Mouse (Mus musculus): ENCODE measurements around the gene Pla2g5. TPM values are rescaled to one million over a fixed set of nuclear protein-coding genes. Genes with fewer than 3 reads are reported as not detected.

Pla2g5 gene
- polyA plus RNA-seq, 1 experiment from 2014 or later = 0.16 TPM

DNA sequence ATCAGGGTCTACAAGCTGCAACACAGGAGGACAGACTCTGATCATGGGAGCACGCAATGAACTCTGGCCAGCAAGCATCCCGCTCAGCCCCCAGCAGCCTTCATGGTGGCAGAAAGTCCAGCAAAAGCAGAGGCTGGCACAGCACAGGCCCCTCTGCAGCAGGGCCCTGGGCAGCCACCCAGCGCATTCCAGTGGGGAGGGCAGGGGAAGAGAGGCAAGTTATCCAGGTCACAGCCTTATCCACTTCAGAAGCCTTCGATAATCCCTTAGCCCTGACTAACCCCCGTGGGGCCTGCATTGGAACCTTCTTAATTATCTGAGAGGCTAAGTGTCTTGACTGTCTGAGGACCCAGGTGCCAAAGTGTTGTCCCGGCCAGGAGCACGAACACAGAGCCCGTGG lies 44.2 kb downstream of the Pla2g5 start:
- 43% methylated on average over 8 of the region's 8 CpGs for WGBS
- no peaks in the 10 kb centered on the region for H3K4me1 ChIP-seq (replicated peaks; ENCODE audit: control insufficient read depth, insufficient read depth, low read length)
- no peak overlapping the region for H3K4me3 ChIP-seq (ENCODE audit: low read depth, low read length)
- no peak overlapping the region for H3K9ac ChIP-seq (ENCODE audit: low read depth, low read length)
- no peak overlapping the region for H3K27ac ChIP-seq (ENCODE audit: low read depth, low read length)
- DNase-seq (ENCODE audit: low spot score) (no peak), ATAC-seq (replicated peaks; ENCODE audit: low FRiP score) (no peak)
- 0 out of 2 replicates have a peak, but pooled peaks cover 2% of the 10 kb centered on the region for H3K27me3 ChIP-seq (replicated peaks; ENCODE audit: control insufficient read depth, insufficient read depth, low read length)
- H3K4me2 ChIP-seq = no peak overlapping the region
- no peaks in the 10 kb centered on the region for H3K9me3 ChIP-seq (ENCODE audit: control insufficient read depth, low read length)
- H3K36me3 ChIP-seq (ENCODE audit: control insufficient read depth, insufficient read depth, low read length) = no peaks in the 10 kb centered on the region

DNA sequence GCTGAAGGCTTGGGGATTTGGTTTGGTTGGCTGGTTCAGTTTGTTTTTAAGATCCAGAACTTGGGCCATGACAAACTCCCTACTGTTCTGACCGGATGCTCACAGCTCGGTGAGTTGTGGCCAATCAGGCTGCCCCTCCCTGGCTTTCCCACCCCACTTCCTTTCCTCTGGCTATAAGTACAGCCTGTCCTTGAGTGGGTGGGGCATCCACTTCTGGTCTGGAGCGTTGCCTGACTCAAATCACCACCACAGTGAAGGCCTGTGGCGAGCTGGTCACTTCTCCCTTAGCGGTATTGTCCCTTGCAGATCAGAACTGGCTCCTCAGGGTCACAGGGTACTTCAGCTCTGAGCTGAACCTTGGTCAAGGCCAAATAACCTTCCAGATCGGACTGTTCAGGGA lies 45.5 kb downstream of the Pla2g5 start:
- DNase-seq (ENCODE audit: low spot score) = no peak
- H3K27ac ChIP-seq (ENCODE audit: low read depth, low read length) = no peak overlapping the region
- WGBS = 62% methylated on average over 6 of the region's 6 CpGs

DNA sequence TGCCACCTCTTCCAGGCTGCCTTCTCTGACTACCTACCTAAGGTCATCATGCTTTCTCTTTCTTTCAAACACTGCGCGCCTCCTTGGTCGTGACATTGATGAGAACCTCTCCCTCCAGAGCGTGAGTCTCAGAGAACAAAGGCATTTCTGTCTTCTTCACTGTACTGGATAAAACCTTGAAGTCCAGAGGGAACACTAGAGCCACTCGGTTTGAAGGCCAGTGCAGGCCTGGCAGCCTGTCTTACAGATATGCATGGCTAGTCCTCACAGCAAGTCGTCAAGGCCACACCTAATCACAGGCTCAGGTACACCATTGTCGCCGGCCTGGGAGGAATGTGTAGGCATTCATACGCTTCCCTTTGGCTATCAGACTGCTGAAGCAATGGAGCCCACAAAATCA lies 47.1 kb downstream of the Pla2g5 start:
- Histone ChIP-seq H3K4me1 (replicated peaks; ENCODE audit: control insufficient read depth, insufficient read depth, low read length) (no peaks in the 10 kb centered on the region), H3K9me3 (ENCODE audit: control insufficient read depth, low read length) (no peaks in the 10 kb centered on the region), H3K4me2 (no peak overlapping the region), H3K27ac (ENCODE audit: low read depth, low read length) (no peak overlapping the region), H3K4me3 (ENCODE audit: low read depth, low read length) (no peak overlapping the region), H3K36me3 (ENCODE audit: control insufficient read depth, insufficient read depth, low read length) (no peaks in the 10 kb centered on the region), H3K9ac (ENCODE audit: low read depth, low read length) (no peak overlapping the region), H3K27me3 (replicated peaks; ENCODE audit: control insufficient read depth, insufficient read depth, low read length) (0 out of 2 replicates have a peak, but pooled peaks cover 2% of the 10 kb centered on the region)
- WGBS = 79% methylated on average over 9 of the region's 9 CpGs
- ATAC-seq (replicated peaks; ENCODE audit: low FRiP score) (no peak), DNase-seq (ENCODE audit: low spot score) (no peak)

More for the DNA sequence above, 45.5 kb downstream of the Pla2g5 start:
- H3K4me3 ChIP-seq (ENCODE audit: low read depth, low read length) = no peak overlapping the region
- no peak for ATAC-seq (replicated peaks; ENCODE audit: low FRiP score)
- no peak overlapping the region for H3K9ac ChIP-seq (ENCODE audit: low read depth, low read length)
- no peaks in the 10 kb centered on the region for H3K9me3 ChIP-seq (ENCODE audit: control insufficient read depth, low read length)
- no peaks in the 10 kb centered on the region for H3K36me3 ChIP-seq (ENCODE audit: control insufficient read depth, insufficient read depth, low read length)
- 0 out of 2 replicates have a peak, but pooled peaks cover 2% of the 10 kb centered on the region for H3K27me3 ChIP-seq (replicated peaks; ENCODE audit: control insufficient read depth, insufficient read depth, low read length)
- no peaks in the 10 kb centered on the region for H3K4me1 ChIP-seq (replicated peaks; ENCODE audit: control insufficient read depth, insufficient read depth, low read length)
- H3K4me2 ChIP-seq = no peak overlapping the region

DNA sequence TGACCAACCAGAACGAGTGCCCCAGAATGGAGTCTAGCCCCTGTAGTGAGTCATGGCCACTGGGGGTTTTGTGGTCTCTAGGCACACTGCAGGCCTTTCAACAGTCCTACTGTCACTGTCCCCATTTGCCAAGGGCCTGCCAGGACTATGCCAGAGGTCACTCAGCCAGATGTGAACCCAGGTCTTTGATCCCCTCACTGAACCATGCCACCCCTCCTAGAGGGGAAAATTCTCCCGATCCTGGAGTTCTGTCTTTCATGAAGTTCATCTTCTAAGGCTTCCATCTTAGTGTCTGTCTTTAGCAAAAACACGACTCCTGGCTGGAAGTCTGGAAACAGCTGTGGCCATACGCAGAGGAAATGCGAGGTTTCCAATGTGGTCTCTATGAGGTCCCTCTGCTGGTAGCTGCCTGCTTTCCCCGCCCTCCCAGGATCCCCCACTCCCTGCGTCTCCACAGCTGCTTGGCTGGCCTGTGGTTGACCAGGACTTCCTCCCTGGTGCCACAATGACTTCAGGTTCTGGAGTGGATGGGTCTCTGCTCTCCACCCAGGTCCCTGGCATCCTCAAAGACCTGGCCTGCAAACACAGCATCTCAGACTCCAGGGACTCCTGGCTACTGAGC lies 56.3 kb downstream of the Pla2g5 start:
- Histone ChIP-seq H3K9ac (ENCODE audit: low read depth, low read length) (no peak overlapping the region), H3K27ac (ENCODE audit: low read depth, low read length) (no peak overlapping the region), H3K36me3 (ENCODE audit: control insufficient read depth, insufficient read depth, low read length) (no peaks in the 10 kb centered on the region), H3K4me3 (ENCODE audit: low read depth, low read length) (no peak overlapping the region), H3K27me3 (replicated peaks; ENCODE audit: control insufficient read depth, insufficient read depth, low read length) (0 out of 2 replicates have a peak, but pooled peaks cover 3% of the 10 kb centered on the region), H3K4me1 (replicated peaks; ENCODE audit: control insufficient read depth, insufficient read depth, low read length) (no peaks in the 10 kb centered on the region), H3K9me3 (ENCODE audit: control insufficient read depth, low read length) (no peaks in the 10 kb centered on the region), H3K4me2 (no peak overlapping the region)
- ATAC-seq (replicated peaks; ENCODE audit: low FRiP score) (no peak), DNase-seq (ENCODE audit: low spot score) (no peak)
- WGBS = 41% methylated on average over 7 of the region's 7 CpGs

DNA sequence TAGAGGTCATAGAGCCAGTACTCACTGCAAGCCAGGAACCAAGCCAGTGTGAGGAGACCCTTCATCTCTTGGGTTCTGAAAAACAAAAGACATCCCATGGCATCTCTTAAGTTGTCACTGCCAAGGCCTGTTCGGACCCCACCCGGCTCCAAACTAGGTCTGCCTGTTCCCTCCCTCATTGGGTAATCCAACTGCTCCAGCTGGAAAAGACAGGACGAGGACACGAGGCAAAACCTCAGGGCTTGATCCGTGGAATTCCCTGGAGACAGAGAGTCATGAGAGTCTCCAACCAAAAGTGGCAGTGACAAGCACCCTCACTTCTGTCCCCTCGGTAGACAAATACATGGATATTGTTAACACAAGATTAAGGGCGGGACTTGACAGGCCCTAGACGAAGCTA lies 57.1 kb downstream of the Pla2g5 start:
- 0 out of 2 replicates have a peak, but pooled peaks cover 3% of the 10 kb centered on the region for H3K27me3 ChIP-seq (replicated peaks; ENCODE audit: control insufficient read depth, insufficient read depth, low read length)
- H3K36me3 ChIP-seq (ENCODE audit: control insufficient read depth, insufficient read depth, low read length) = no peaks in the 10 kb centered on the region
- DNase-seq (ENCODE audit: low spot score) (no peak), ATAC-seq (replicated peaks; ENCODE audit: low FRiP score) (no peak)
- H3K4me2 ChIP-seq = no peak overlapping the region
- H3K4me1 ChIP-seq (replicated peaks; ENCODE audit: control insufficient read depth, insufficient read depth, low read length) = no peaks in the 10 kb centered on the region
- H3K4me3 ChIP-seq (ENCODE audit: low read depth, low read length) = no peak overlapping the region
- WGBS = 78% methylated on average over 8 of the region's 8 CpGs
- no peak overlapping the region for H3K9ac ChIP-seq (ENCODE audit: low read depth, low read length)
- H3K27ac ChIP-seq (ENCODE audit: low read depth, low read length) = no peak overlapping the region
- H3K9me3 ChIP-seq (ENCODE audit: control insufficient read depth, low read length) = no peaks in the 10 kb centered on the region

DNA sequence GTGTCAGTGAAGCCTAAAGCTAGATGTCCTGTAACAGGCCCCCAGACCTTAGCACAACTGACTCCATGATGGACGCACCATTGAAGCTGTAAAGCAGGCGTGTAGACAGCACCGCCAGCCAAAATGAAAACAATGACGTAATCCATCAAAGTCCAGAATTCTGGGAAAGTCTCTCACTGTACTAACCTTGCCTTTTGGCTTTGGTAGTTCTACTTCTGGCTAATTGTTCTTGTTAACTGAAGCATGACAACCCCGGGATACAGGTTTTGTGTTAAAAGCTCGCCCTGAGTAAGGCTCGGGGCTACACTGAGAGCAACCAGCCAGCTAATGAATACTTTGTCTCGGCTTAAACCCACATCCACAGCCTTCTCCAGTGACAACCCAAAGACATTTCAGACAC lies 58.0 kb downstream of the Pla2g5 start:
- Histone ChIP-seq H3K4me2 (no peak overlapping the region), H3K9me3 (ENCODE audit: control insufficient read depth, low read length) (no peaks in the 10 kb centered on the region), H3K4me3 (ENCODE audit: low read depth, low read length) (no peak overlapping the region), H3K36me3 (ENCODE audit: control insufficient read depth, insufficient read depth, low read length) (no peaks in the 10 kb centered on the region), H3K27me3 (replicated peaks; ENCODE audit: control insufficient read depth, insufficient read depth, low read length) (0 out of 2 replicates have a peak, but pooled peaks cover 3% of the 10 kb centered on the region), H3K4me1 (replicated peaks; ENCODE audit: control insufficient read depth, insufficient read depth, low read length) (no peaks in the 10 kb centered on the region), H3K27ac (ENCODE audit: low read depth, low read length) (no peak overlapping the region), H3K9ac (ENCODE audit: low read depth, low read length) (no peak overlapping the region)
- WGBS = 75% methylated on average over 8 of the region's 8 CpGs
- ATAC-seq (replicated peaks; ENCODE audit: low FRiP score) = no peak
- DNase-seq (ENCODE audit: low spot score) = no peak

DNA sequence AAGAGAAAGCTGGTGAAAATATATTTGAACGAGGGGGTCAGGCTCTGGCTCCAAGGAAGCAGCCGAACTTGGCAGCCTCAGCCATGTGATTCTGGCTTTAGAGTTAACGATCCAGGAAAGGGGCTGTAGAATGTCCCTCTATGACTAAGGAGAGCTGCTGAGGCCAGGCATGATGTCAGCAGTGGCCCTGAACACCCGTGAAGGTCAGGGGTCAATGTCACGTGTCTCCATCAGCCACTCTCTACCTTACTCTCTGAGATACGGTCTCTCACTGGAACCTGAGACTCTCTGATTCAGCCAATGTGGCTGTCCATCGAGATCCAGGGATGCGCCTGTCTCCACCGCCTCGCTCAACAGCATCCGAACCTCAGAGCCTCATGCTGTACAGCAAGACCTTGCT lies 60.4 kb downstream of the Pla2g5 start:
- 81% methylated on average over 11 of the region's 11 CpGs for WGBS
- H3K4me2 ChIP-seq = no peak overlapping the region

DNA sequence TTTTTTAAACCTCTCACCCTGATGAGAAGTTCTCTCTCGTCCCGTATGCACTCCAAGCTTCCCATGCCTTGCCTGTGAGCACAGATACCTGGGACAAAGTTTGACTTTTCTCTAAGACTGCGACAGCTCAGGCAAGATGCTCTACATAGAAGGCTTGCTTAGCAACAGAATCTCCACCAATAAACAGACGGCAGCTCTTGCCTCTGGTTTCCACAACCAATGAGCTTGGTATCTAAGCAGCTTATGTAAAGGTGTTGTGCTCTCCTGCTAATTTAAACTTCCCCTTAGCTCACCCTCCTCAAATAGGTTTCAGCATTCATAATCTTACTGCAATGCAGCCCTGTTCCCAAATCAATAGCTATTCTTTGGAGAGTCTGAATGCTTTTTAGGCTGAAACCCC lies 61.7 kb downstream of the Pla2g5 start:
- Histone ChIP-seq H3K4me2 (no peak overlapping the region), H3K9me3 (ENCODE audit: control insufficient read depth, low read length) (no peaks in the 10 kb centered on the region), H3K4me3 (ENCODE audit: low read depth, low read length) (no peak overlapping the region), H3K36me3 (ENCODE audit: control insufficient read depth, insufficient read depth, low read length) (no peaks in the 10 kb centered on the region), H3K27me3 (replicated peaks; ENCODE audit: control insufficient read depth, insufficient read depth, low read length) (no peaks in the 10 kb centered on the region), H3K9ac (ENCODE audit: low read depth, low read length) (no peak overlapping the region), H3K4me1 (replicated peaks; ENCODE audit: control insufficient read depth, insufficient read depth, low read length) (no peaks in the 10 kb centered on the region), H3K27ac (ENCODE audit: low read depth, low read length) (no peak overlapping the region)
- no peak for ATAC-seq (replicated peaks; ENCODE audit: low FRiP score)
- no peak for DNase-seq (ENCODE audit: low spot score)
- 71% methylated on average over 4 of the region's 4 CpGs for WGBS

More for the DNA sequence above, 60.4 kb downstream of the Pla2g5 start:
- no peaks in the 10 kb centered on the region for H3K27me3 ChIP-seq (replicated peaks; ENCODE audit: control insufficient read depth, insufficient read depth, low read length)
- no peaks in the 10 kb centered on the region for H3K4me1 ChIP-seq (replicated peaks; ENCODE audit: control insufficient read depth, insufficient read depth, low read length)
- H3K4me3 ChIP-seq (ENCODE audit: low read depth, low read length) = no peak overlapping the region
- H3K9ac ChIP-seq (ENCODE audit: low read depth, low read length) = no peak overlapping the region
- no peaks in the 10 kb centered on the region for H3K9me3 ChIP-seq (ENCODE audit: control insufficient read depth, low read length)
- no peak for DNase-seq (ENCODE audit: low spot score)
- ATAC-seq (replicated peaks; ENCODE audit: low FRiP score) = no peak
- H3K36me3 ChIP-seq (ENCODE audit: control insufficient read depth, insufficient read depth, low read length) = no peaks in the 10 kb centered on the region
- H3K27ac ChIP-seq (ENCODE audit: low read depth, low read length) = no peak overlapping the region

DNA sequence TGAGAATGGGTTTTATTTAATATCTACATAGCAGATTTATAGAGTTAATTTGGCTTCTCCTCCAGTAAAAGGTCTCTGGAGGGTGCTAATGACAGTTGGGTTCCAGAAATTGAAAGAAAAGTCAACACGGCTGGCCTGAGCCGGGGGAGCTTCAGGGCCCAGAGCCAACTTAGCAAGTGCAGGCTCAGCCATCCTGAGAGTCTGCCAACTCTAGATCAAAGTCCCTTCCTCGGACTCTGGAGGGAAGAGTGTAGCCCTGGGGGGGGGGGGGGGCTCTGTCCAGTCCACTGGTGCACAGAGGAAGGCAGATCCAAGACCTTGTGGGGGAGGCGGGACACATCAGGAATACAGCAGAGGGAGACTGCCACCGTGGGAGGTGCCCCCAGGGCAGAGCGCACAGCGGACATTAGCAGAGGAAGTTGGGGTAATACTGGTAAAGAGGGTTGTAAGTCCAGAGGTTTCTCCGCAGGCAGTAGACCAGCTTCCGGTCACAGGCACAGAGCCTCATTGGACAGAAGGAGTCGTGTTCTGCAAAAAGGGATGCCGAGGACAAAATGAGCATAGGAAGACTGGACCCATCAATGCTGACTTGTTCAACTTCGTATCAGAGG lies 63.0 kb downstream of the Pla2g5 start:
- Histone ChIP-seq H3K9ac (ENCODE audit: low read depth, low read length) (no peak overlapping the region), H3K27me3 (replicated peaks; ENCODE audit: control insufficient read depth, insufficient read depth, low read length) (no peaks in the 10 kb centered on the region), H3K9me3 (ENCODE audit: control insufficient read depth, low read length) (no peaks in the 10 kb centered on the region), H3K4me2 (no peak overlapping the region), H3K27ac (ENCODE audit: low read depth, low read length) (no peak overlapping the region), H3K36me3 (ENCODE audit: control insufficient read depth, insufficient read depth, low read length) (no peaks in the 10 kb centered on the region), H3K4me1 (replicated peaks; ENCODE audit: control insufficient read depth, insufficient read depth, low read length) (no peaks in the 10 kb centered on the region), H3K4me3 (ENCODE audit: low read depth, low read length) (no peak overlapping the region)
- ATAC-seq (replicated peaks; ENCODE audit: low FRiP score) (no peak), DNase-seq (ENCODE audit: low spot score) (no peak)
- 82% methylated on average over 12 of the region's 12 CpGs for WGBS

Measured in liver, embryonic 11.5 days (tissue).